Mouse (Mus musculus) liver, embryonic 12.5 days (tissue): ENCODE measurements around the gene Akap8. TPM values are rescaled to one million over a fixed set of nuclear protein-coding genes. Genes with fewer than 3 reads are reported as not detected.

Experiments
- ATAC-seq: fragments of 200-750 bp; cut with Nextera tagmentation; 2 replicates; pipeline ENCODE4 v1.8.0; 2017; ENCODE audit warnings: moderate number of reproducible peaks, mild to moderate bottlenecking, moderate library complexity
- H3K27ac ChIP-seq: fragments of 300-500 bp; sonication (generic); 2 replicates; pipeline ENCODE4 v1.5.1; 2016; ENCODE audit warnings: mild to moderate bottlenecking
- H3K27me3 ChIP-seq: fragments of 300-500 bp; sonication (generic); replicated peaks from 2 replicates; pipeline ENCODE4 v1.6.1; 2016; ENCODE audit warnings: mild to moderate bottlenecking, moderate library complexity
- H3K36me3 ChIP-seq: fragments of 300-500 bp; sonication (generic); 2 replicates; pipeline ENCODE4 v1.6.1; 2016; ENCODE audit warnings: mild to moderate bottlenecking, moderate library complexity
- H3K4me1 ChIP-seq: fragments of 300-500 bp; sonication (generic); 2 replicates; pipeline ENCODE4 v1.6.1; 2016
- H3K4me2 ChIP-seq: fragments of 300-500 bp; sonication (generic); 2 replicates; pipeline ENCODE4 v1.6.1; 2016; ENCODE audit warnings: mild to moderate bottlenecking, moderate library complexity
- H3K4me3 ChIP-seq: fragments of 300-500 bp; sonication (generic); 2 replicates; pipeline ENCODE4 v1.5.1; 2016; ENCODE audit warnings: mild to moderate bottlenecking, moderate library complexity
- H3K9ac ChIP-seq: fragments of 300-500 bp; sonication (generic); 2 replicates; pipeline ENCODE4 v1.6.1; 2016; ENCODE audit warnings: mild to moderate bottlenecking, moderate library complexity
- H3K9me3 ChIP-seq: fragments of 300-500 bp; sonication (generic); replicated peaks from 2 replicates; pipeline ENCODE4 v1.6.1; 2016; ENCODE audit warnings: mild to moderate bottlenecking, moderate library complexity
- WGBS: fragments of 180-500 bp; shearing (Covaris S2); methylation state at CpG from one replicate; pipeline ENCODE4 v1.1.7; 2016; ENCODE audit not compliant: insufficient replicate concordance; 5-methylcytosine and 5-hydroxymethylcytosine counted together
- polyA plus RNA-seq: library from polyadenylated mRNA; unstranded; fragments of >200 nt; fragmentation: Nextera tagmentation; extraction: Ambion mirVana; gene quantifications from 2 replicates; pipeline ENCODE4 v1.2.1, GENCODE M21; 2016

The Akap8 gene
- polyA plus RNA-seq, 1 experiment from 2014 or later = 73.5 TPM

GRCm38 (mm10) chr17:32281126-32281525 lies 39.9 kb downstream of the Akap8 start:
- 82% methylated on average over 2 of the region's 2 CpGs for WGBS
- Histone ChIP-seq H3K4me2 (peak overlapping the region; percentile 47; the same call in 1 of the 2 replicates), H3K27me3 (no peaks in the 10 kb centered on the region), H3K4me3 (no peak overlapping the region), H3K27ac (no peak overlapping the region), H3K4me1 (peaks cover 61% of the 10 kb centered on the region), H3K36me3 (0 out of 2 replicates have a peak, but pooled peaks cover 6% of the 10 kb centered on the region), H3K9ac (peak overlapping the region; percentile 27; the same call in 1 of the 2 replicates), H3K9me3 (no peaks in the 10 kb centered on the region)
- ATAC-seq = no peak

DNA sequence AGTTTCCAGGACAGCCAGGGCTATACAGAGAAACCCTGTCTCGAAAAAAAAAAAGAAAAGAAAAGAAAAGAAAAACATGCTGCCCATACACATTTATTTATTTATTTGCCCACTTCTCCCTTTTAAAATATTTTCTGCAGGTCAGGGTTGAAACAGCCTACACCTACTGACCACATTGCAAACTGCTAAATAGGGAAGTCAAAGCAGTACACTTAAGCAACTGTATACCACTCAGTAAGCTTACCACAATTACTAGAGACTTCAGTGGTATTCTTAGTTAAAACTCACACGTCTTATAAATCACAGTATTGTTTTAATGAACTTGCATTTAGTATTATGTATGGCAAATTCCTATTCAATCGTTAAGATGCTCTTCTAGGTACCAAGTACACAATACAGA lies 40.5 kb downstream of the Akap8 start:
- peaks cover 65% of the 10 kb centered on the region for H3K4me1 ChIP-seq

GRCm38 (mm10) chr17:32277201-32277600 lies 43.8 kb downstream of the Akap8 start:
- Histone ChIP-seq H3K4me3 (no peak overlapping the region), H3K27me3 (no peaks in the 10 kb centered on the region), H3K36me3 (peaks cover 9% of the 10 kb centered on the region; the same call in 1 of the 2 replicates), H3K4me1 (peaks cover 53% of the 10 kb centered on the region), H3K9me3 (no peaks in the 10 kb centered on the region), H3K9ac (no peak overlapping the region), H3K4me2 (no peak overlapping the region), H3K27ac (no peak overlapping the region)
- WGBS = 83% methylated on average over 1 of the region's 1 CpGs
- ATAC-seq = no peak

More for the DNA sequence above, 40.5 kb downstream of the Akap8 start:
- ATAC-seq = no peak
- no peak overlapping the region for H3K4me3 ChIP-seq
- 66% methylated on average over 3 of the region's 3 CpGs for WGBS
- no peak overlapping the region for H3K9ac ChIP-seq
- H3K27ac ChIP-seq = no peak overlapping the region
- no peaks in the 10 kb centered on the region for H3K27me3 ChIP-seq
- 0 out of 2 replicates have a peak, but pooled peaks cover 6% of the 10 kb centered on the region for H3K36me3 ChIP-seq
- H3K4me2 ChIP-seq = no peak overlapping the region
- no peaks in the 10 kb centered on the region for H3K9me3 ChIP-seq

DNA sequence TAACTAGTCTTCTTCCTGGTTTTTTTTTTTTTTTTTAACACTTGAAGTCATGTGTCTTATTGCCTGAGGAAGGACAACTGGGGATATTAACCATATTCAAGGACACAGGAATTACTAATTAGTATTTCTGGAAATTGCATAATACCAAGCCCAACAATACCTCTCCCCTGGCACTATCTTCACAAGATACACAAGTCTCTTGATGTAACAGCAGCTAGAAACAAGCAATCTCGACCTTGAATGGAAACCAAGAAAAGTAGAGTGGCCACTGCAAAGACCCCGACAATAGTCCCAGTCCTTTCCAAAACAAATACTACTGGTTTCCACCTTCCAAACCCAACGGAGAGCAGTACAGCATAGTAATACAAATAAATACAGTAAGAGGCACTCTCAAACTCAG lies 45.5 kb downstream of the Akap8 start:
- Histone ChIP-seq H3K4me2 (no peak overlapping the region), H3K4me1 (peaks cover 48% of the 10 kb centered on the region), H3K4me3 (no peak overlapping the region), H3K27me3 (no peaks in the 10 kb centered on the region), H3K9ac (no peak overlapping the region), H3K9me3 (no peaks in the 10 kb centered on the region), H3K36me3 (peaks cover 8% of the 10 kb centered on the region; the same call in 1 of the 2 replicates), H3K27ac (no peak overlapping the region)
- 81% methylated on average over 3 of the region's 3 CpGs for WGBS
- ATAC-seq = no peak

GRCm38 (mm10) chr17:32269151-32269550 lies 51.9 kb downstream of the Akap8 start:
- no peak overlapping the region for H3K27ac ChIP-seq
- peaks cover 46% of the 10 kb centered on the region for H3K4me1 ChIP-seq
- 75% methylated on average over 7 of the region's 7 CpGs for WGBS
- H3K9me3 ChIP-seq = no peaks in the 10 kb centered on the region
- no peaks in the 10 kb centered on the region for H3K27me3 ChIP-seq
- no peak for ATAC-seq
- H3K36me3 ChIP-seq = peaks cover 18% of the 10 kb centered on the region; the same call in 1 of the 2 replicates
- H3K4me2 ChIP-seq = no peak overlapping the region
- H3K9ac ChIP-seq = no peak overlapping the region
- H3K4me3 ChIP-seq = no peak overlapping the region

DNA sequence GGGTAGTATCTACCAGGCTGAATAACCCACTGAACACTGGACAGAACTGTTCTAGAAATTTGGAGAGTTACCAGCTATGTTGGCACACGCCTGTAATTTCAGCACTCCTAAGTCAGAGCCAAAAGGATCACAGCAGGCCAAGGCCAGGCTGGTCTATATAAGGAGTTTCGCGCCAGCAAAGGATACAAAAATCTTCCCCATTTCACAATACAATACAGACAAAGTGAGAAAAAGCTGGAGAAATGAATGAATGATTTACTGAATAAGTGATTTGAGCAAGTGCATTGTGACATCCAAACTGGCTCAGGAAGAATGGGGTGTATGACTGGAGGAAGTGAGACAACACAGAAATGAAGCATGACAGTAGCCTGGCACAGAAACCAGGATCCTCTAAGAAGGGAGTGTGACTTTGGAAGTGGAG lies 52.5 kb downstream of the Akap8 start:
- H3K27ac ChIP-seq = no peak overlapping the region
- WGBS = 96% methylated on average over 3 of the region's 3 CpGs
- H3K9ac ChIP-seq = no peak overlapping the region
- H3K27me3 ChIP-seq = no peaks in the 10 kb centered on the region
- no peak overlapping the region for H3K4me2 ChIP-seq
- peaks cover 46% of the 10 kb centered on the region for H3K4me1 ChIP-seq
- no peak for ATAC-seq
- peaks cover 18% of the 10 kb centered on the region; the same call in 1 of the 2 replicates for H3K36me3 ChIP-seq
- no peak overlapping the region for H3K4me3 ChIP-seq
- H3K9me3 ChIP-seq = no peaks in the 10 kb centered on the region

DNA sequence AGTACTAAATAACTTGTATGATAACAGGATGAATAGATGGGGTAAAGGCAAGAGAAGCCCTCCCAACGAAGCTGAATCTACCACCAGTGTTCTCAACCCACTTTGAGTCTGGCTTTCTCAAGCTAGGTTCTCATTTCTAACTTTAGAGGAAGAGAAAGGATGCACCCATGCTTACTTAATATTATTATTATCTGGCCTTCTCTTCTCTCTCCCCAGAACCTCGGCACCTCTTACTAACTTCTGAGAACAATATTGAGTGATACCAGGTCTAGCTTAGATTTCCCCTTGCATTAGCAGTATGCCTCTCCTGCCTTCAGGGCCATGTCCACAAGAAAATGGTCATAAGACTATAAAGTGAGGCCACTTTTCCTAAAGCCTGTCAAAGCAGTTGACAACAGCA lies 52.9 kb downstream of the Akap8 start:
- ATAC-seq = no peak
- H3K9me3 ChIP-seq = no peaks in the 10 kb centered on the region
- H3K4me2 ChIP-seq = no peak overlapping the region
- no peak overlapping the region for H3K4me3 ChIP-seq
- no peak overlapping the region; the same call in 1 of the 2 replicates for H3K9ac ChIP-seq
- no peaks in the 10 kb centered on the region for H3K27me3 ChIP-seq
- H3K27ac ChIP-seq = no peak overlapping the region
- WGBS = 58% methylated on average over 2 of the region's 2 CpGs
- H3K36me3 ChIP-seq = peaks cover 17% of the 10 kb centered on the region; the same call in 1 of the 2 replicates
- peaks cover 47% of the 10 kb centered on the region for H3K4me1 ChIP-seq

GRCm38 (mm10) chr17:32267617-32268016 lies 53.4 kb downstream of the Akap8 start:
- H3K4me3 ChIP-seq = no peak overlapping the region
- no peak overlapping the region for H3K27ac ChIP-seq
- no peaks in the 10 kb centered on the region for H3K27me3 ChIP-seq
- no peak overlapping the region; the same call in 1 of the 2 replicates for H3K9ac ChIP-seq
- H3K9me3 ChIP-seq = no peaks in the 10 kb centered on the region
- no peak for ATAC-seq
- H3K4me1 ChIP-seq = peaks cover 48% of the 10 kb centered on the region
- H3K4me2 ChIP-seq = no peak overlapping the region
- H3K36me3 ChIP-seq = peaks cover 12% of the 10 kb centered on the region; the same call in 1 of the 2 replicates
- WGBS = 21% methylated on average over 1 of the region's 1 CpGs

DNA sequence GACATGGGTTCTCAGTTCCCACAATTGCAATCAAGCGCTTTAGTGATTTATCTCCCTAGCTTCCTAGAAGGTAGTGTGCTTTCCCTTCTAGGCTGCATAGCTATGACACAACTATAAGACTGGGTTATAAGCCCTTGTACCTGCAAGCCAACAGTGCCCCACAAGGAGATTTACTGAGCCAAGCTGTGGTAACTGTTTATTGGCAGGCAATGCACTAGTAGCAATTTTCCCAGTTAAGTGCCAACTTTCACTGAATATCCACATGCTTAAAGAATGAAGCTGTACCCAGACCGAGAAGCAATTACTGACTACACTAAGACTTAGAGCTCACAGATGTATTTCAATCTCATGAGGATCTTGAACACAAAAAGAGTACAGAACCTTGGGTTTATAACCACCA lies 57.4 kb downstream of the Akap8 start:
- WGBS = 90% methylated on average over 2 of the region's 2 CpGs

DNA sequence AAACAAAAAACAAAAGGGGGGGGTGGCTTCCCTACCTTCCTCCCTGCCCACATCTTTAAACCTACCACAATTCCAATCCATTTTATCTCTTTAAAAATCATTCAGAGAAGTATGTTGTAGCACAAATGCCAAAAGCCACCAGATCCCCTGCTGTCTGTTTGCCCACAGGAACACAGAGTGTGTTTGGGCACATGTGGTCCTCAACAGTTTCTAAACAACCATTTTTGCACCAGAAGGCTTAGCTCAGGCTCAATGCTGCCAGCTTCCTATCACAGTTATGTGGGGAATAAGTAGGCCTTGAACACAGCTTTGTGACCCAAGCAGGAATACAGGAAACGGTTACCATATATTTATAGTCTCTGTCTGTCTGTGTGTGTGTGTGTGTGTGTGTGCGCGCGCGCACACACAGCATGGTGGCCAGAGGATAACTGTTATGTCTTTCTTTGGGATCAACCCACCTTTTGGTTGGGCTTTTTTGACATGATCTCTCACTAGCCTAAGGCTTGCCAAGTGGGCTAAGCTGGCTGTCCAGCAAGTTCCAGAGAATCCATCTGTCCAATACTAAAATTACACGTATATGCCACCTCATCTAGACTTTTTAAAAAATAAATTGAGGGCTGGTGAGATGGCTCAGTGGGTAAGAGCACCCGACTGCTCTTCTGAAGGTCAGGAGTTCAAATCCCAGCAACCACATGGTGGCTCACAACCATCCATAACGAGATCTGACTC lies 58.0 kb downstream of the Akap8 start:
- 88% methylated on average over 8 of the region's 8 CpGs for WGBS

More for the DNA sequence above, 57.4 kb downstream of the Akap8 start:
- H3K9me3 ChIP-seq = no peaks in the 10 kb centered on the region
- H3K27me3 ChIP-seq = no peaks in the 10 kb centered on the region
- H3K4me2 ChIP-seq = no peak overlapping the region
- H3K9ac ChIP-seq = no peak overlapping the region
- no peak for ATAC-seq
- H3K27ac ChIP-seq = no peak overlapping the region
- H3K36me3 ChIP-seq = 0 out of 2 replicates have a peak, but pooled peaks cover 8% of the 10 kb centered on the region
- peaks cover 40% of the 10 kb centered on the region for H3K4me1 ChIP-seq
- no peak overlapping the region for H3K4me3 ChIP-seq

GRCm38 (mm10) chr17:32258869-32259268 lies 62.2 kb downstream of the Akap8 start:
- 0 out of 2 replicates have a peak, but pooled peaks cover 3% of the 10 kb centered on the region for H3K36me3 ChIP-seq
- 0 out of 2 replicates have a peak overlapping the region, but pooled peaks have one; percentile 54 for H3K9ac ChIP-seq
- H3K4me1 ChIP-seq = peaks cover 56% of the 10 kb centered on the region
- ATAC-seq = no peak
- peak overlapping the region; percentile 55 for H3K4me2 ChIP-seq
- no peak overlapping the region for H3K4me3 ChIP-seq
- no peaks in the 10 kb centered on the region for H3K27me3 ChIP-seq
- H3K27ac ChIP-seq = no peak overlapping the region
- H3K9me3 ChIP-seq = no peaks in the 10 kb centered on the region
- WGBS = 65% methylated on average over 2 of the region's 2 CpGs

More for the DNA sequence above, 58.0 kb downstream of the Akap8 start:
- H3K36me3 ChIP-seq = 0 out of 2 replicates have a peak, but pooled peaks cover 8% of the 10 kb centered on the region
- H3K4me1 ChIP-seq = peaks cover 41% of the 10 kb centered on the region
- H3K4me2 ChIP-seq = no peak overlapping the region
- H3K4me3 ChIP-seq = no peak overlapping the region
- H3K27me3 ChIP-seq = no peaks in the 10 kb centered on the region
- ATAC-seq = no peak
- no peak overlapping the region for H3K27ac ChIP-seq
- H3K9me3 ChIP-seq = no peaks in the 10 kb centered on the region
- no peak overlapping the region for H3K9ac ChIP-seq

DNA sequence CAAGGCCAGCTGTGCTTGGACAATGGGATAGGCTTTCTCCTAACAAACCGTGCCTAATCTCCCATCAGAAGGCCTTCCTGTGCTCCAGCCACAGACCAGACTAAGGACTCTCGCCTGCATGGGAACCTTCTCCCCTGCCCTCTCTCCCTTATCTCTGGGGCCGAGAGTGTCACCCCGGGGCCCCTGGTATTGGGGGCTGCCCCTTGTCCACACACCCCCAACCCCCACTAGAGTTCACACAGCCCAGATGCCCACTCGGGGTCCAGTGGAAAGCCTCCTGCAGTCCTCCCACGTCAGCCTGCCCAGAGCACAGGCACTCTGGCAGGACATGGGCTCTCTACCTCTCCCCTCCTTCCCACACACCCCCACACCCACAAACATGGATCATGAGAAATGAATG lies 63.1 kb downstream of the Akap8 start:
- peak overlapping the region; percentile 55 for H3K4me2 ChIP-seq
- peak overlapping the region; percentile 2 for H3K4me3 ChIP-seq
- 13% methylated on average over 6 of the region's 6 CpGs for WGBS
- H3K4me1 ChIP-seq = peaks cover 63% of the 10 kb centered on the region
- H3K27ac ChIP-seq = peak overlapping the region; percentile 52
- no peaks in the 10 kb centered on the region for H3K27me3 ChIP-seq
- ATAC-seq = peak; percentile 53; the same call in 1 of the 2 replicates
- peaks cover 5% of the 10 kb centered on the region; the same call in 1 of the 2 replicates for H3K36me3 ChIP-seq
- H3K9me3 ChIP-seq = no peaks in the 10 kb centered on the region
- H3K9ac ChIP-seq = peak overlapping the region; percentile 54
